Mouse (Mus musculus) midbrain, postnatal 0 days (tissue): ENCODE data around the gene Ezr. TPM values are rescaled to one million over a fixed set of nuclear protein-coding genes. Genes with fewer than 3 reads are reported as not detected.

Experiments
- ATAC-seq: fragments of 200-750 bp; cut with Nextera tagmentation; 2 replicates; pipeline ENCODE4 v1.8.0; 2017; ENCODE audit warnings: moderate number of reproducible peaks, mild to moderate bottlenecking, moderate TSS enrichment, moderate library complexity; ENCODE audit not compliant: low FRiP score
- DNase-seq: peaks from one replicate; pipeline ENCODE4 v3.0.0-alpha.2; 2015; ENCODE audit warnings: low spot score
- H3K27ac ChIP-seq: fragments of 300-500 bp; sonication (generic); 2 replicates; pipeline ENCODE4 v1.5.1; 2014; ENCODE audit warnings: low read depth, mild to moderate bottlenecking, low read length, mixed read lengths
- H3K27me3 ChIP-seq: fragments of 300-500 bp; sonication (generic); 2 replicates; pipeline ENCODE4 v1.6.1; 2014; ENCODE audit warnings: low read length, control low read depth, mixed read lengths; ENCODE audit not compliant: insufficient read depth
- H3K36me3 ChIP-seq: fragments of 300-500 bp; sonication (generic); 2 replicates; pipeline ENCODE4 v1.6.1; 2014; ENCODE audit warnings: low read length, control low read depth, mixed read lengths; ENCODE audit not compliant: insufficient read depth
- H3K4me1 ChIP-seq: fragments of 300-500 bp; sonication (generic); 2 replicates; pipeline ENCODE4 v1.6.1; 2014; ENCODE audit warnings: mild to moderate bottlenecking, control low read depth, antibody characterized with exemption, low read length, mixed read lengths; ENCODE audit not compliant: insufficient read depth
- H3K4me2 ChIP-seq: fragments of 300-500 bp; sonication (generic); 2 replicates; pipeline ENCODE4 v1.6.1; 2014; ENCODE audit warnings: low read depth, mild to moderate bottlenecking, low read length, mixed read lengths; ENCODE audit not compliant: poor library complexity, severe bottlenecking
- H3K4me3 ChIP-seq: fragments of 300-500 bp; sonication (generic); 2 replicates; pipeline ENCODE4 v1.5.1; 2014; ENCODE audit warnings: low read depth, mild to moderate bottlenecking, low read length, moderate library complexity
- H3K9ac ChIP-seq: fragments of 300-500 bp; sonication (generic); replicated peaks from 2 replicates; pipeline ENCODE4 v1.6.1; 2014; ENCODE audit warnings: mild to moderate bottlenecking, low read length, moderate library complexity, mixed read lengths; ENCODE audit not compliant: poor library complexity, severe bottlenecking
- H3K9me3 ChIP-seq: fragments of 300-500 bp; sonication (generic); 2 replicates; pipeline ENCODE4 v1.6.1; 2016; ENCODE audit warnings: low read length, control low read depth
- CTCF ChIP-seq: IDR thresholded peaks from 2 replicates; pipeline ENCODE4 v1.5.1; 2016; ENCODE audit warnings: antibody characterized with exemption, mild to moderate bottlenecking
- WGBS: fragments of 180-500 bp; shearing (Covaris S2); extraction: QIAGEN DNeasy Blood & Tissue Kit; methylation state at CpG from one replicate; pipeline ENCODE4 v1.1.7; 2014; 5-methylcytosine and 5-hydroxymethylcytosine counted together
- polyA plus RNA-seq: library from polyadenylated mRNA; unstranded; fragments of >200 nt; fragmentation: Nextera tagmentation; extraction: Ambion mirVana; gene quantifications from 2 replicates; pipeline ENCODE4 v1.2.1, GENCODE M21; 2015
- total RNA-seq: library from RNA; depleted of rRNA; stranded (reverse); fragments of >200 nt; gene quantifications from 2 replicates; pipeline ENCODE4 v1.2.3, GENCODE M21; 2014

The Ezr gene
- total and polyA plus RNA-seq, 2 experiments from 2014 or later: 28.5 to 33.8 TPM

GRCm38 (mm10) chr17:6743039-6743575, 39.5 kb downstream of the Ezr start:
- no peak for ATAC-seq

GRCm38 (mm10) chr17:6742083-6743038, 40.2 kb downstream of the Ezr start:
- H3K4me3 ChIP-seq: no peak overlapping the region
- H3K4me1 ChIP-seq: peaks cover 10% of the 10 kb centered on the region; the same call in 1 of the 2 replicates
- WGBS: 66% methylated on average over 33 of the region's 33 CpGs
- H3K9ac ChIP-seq: no peak overlapping the region
- H3K36me3 ChIP-seq: peaks cover 3% of the 10 kb centered on the region; the same call in 1 of the 2 replicates
- ATAC-seq (no peak), DNase-seq (peak; percentile 73)
- no peaks in the 10 kb centered on the region for H3K27me3 ChIP-seq
- H3K9me3 ChIP-seq: no peaks in the 10 kb centered on the region
- H3K4me2 ChIP-seq: no peak overlapping the region
- no peak overlapping the region for H3K27ac ChIP-seq
- TF ChIP-seq CTCF: no peak

More at GRCm38 (mm10) chr17:6743039-6743575, 39.5 kb downstream of the Ezr start:
- no peak for TF ChIP-seq CTCF
- no peak overlapping the region for H3K4me2 ChIP-seq
- H3K9me3 ChIP-seq: no peaks in the 10 kb centered on the region
- no peak overlapping the region for H3K9ac ChIP-seq
- H3K4me3 ChIP-seq: no peak overlapping the region
- H3K27ac ChIP-seq: no peak overlapping the region
- H3K4me1 ChIP-seq: peaks cover 10% of the 10 kb centered on the region; the same call in 1 of the 2 replicates
- H3K36me3 ChIP-seq: peaks cover 3% of the 10 kb centered on the region; the same call in 1 of the 2 replicates
- no peaks in the 10 kb centered on the region for H3K27me3 ChIP-seq
- no peak for DNase-seq
- 93% methylated on average over 11 of the region's 11 CpGs for WGBS

- H3K27me3 ChIP-seq: no peaks in the 10 kb centered on the region
- H3K9ac ChIP-seq: no peak overlapping the region
- no peak overlapping the region for H3K27ac ChIP-seq
- TF ChIP-seq CTCF: no peak
- no peak for ATAC-seq
- 73% methylated on average over 12 of the region's 12 CpGs for whole genome bisulfite sequencing
- H3K4me1 ChIP-seq: peaks cover 6% of the 10 kb centered on the region; the same call in 1 of the 2 replicates
- no peak overlapping the region for H3K4me2 ChIP-seq
- no peak for DNase-seq
- no peak overlapping the region for H3K4me3 ChIP-seq
- H3K36me3 ChIP-seq: peaks cover 3% of the 10 kb centered on the region; the same call in 1 of the 2 replicates
- H3K9me3 ChIP-seq: no peaks in the 10 kb centered on the region
Observed at GRCm38 (mm10) chr17:6741271-6741670, 41.3 kb downstream of the Ezr start.

- Histone ChIP-seq H3K4me3 (no peak overlapping the region), H3K9me3 (no peaks in the 10 kb centered on the region), H3K9ac (no peak overlapping the region), H3K36me3 (peaks cover 3% of the 10 kb centered on the region; the same call in 1 of the 2 replicates), H3K4me2 (no peak overlapping the region), H3K27ac (no peak overlapping the region), H3K4me1 (0 out of 2 replicates have a peak, but pooled peaks cover 2% of the 10 kb centered on the region), H3K27me3 (no peaks in the 10 kb centered on the region)
- no peak for DNase-seq
- no peak for TF ChIP-seq CTCF
- no peak for ATAC-seq
- 68% methylated on average over 19 of the region's 19 CpGs for WGBS
Observed at GRCm38 (mm10) chr17:6740331-6741170, 42.0 kb downstream of the Ezr start.

GRCm38 (mm10) chr17:6739756-6740155, 42.8 kb downstream of the Ezr start:
- Histone ChIP-seq H3K27ac (no peak overlapping the region), H3K4me2 (no peak overlapping the region), H3K27me3 (no peaks in the 10 kb centered on the region), H3K36me3 (peaks cover 3% of the 10 kb centered on the region; the same call in 1 of the 2 replicates), H3K9me3 (no peaks in the 10 kb centered on the region), H3K4me3 (no peak overlapping the region), H3K4me1 (no peaks in the 10 kb centered on the region), H3K9ac (no peak overlapping the region)
- DNase-seq (no peak), ATAC-seq (no peak)
- WGBS: 93% methylated on average over 15 of the region's 15 CpGs
- TF ChIP-seq CTCF: no peak
